7 mouse cellular contexts compared by ENCODE assay signal in genomic region chr1:132612066-132612465, GRCm38 (mm10).
"Had no signal": no experiment of that assay in that cellular context is flagged by ENCODE, and none has a peak within 500 bp of the region (broad histone marks: within the 10 kb centered on the region; RNA-seq: fewer than 3 reads in every experiment).

No protein-coding gene starts in this region.

- DNase-seq: lung, embryonic 14.5 days; lung, postnatal 14 days; lung, postnatal 36 days; right cerebral cortex, postnatal 14 days; thymus, adult 2 months; thymus, postnatal 25 days; thymus, postnatal 4 days had no signal
